Mouse (Mus musculus) C2C12 (cell line): ENCODE data around the gene Fcgrt. TPM values are rescaled to one million over a fixed set of nuclear protein-coding genes. Genes with fewer than 3 reads are reported as not detected.
A peak's percentile ranks its signal among the peaks of the same experiment; 100 is the strongest.

Experiments
- H3K27me3 ChIP-seq: one replicate; pipeline ENCODE4 v1.6.1; 2011; ENCODE audit not compliant: control insufficient read depth, insufficient read depth, insufficient read length
- H3K36me3 ChIP-seq: one replicate; pipeline ENCODE4 v1.6.1; 2011; ENCODE audit not compliant: control insufficient read depth, insufficient read depth
- H3K4me3 ChIP-seq: one replicate; pipeline ENCODE4 v1.5.1; 2011; ENCODE audit warnings: mild to moderate bottlenecking, control low read depth; ENCODE audit not compliant: poor library complexity, insufficient read depth, severe bottlenecking
- H3K79me2 ChIP-seq: one replicate; pipeline ENCODE4 v1.6.1; 2011; ENCODE audit not compliant: control insufficient read depth, insufficient read depth
- H3K79me3 ChIP-seq: one replicate; pipeline ENCODE4 v1.6.1; 2011; ENCODE audit warnings: low read depth, control low read depth
- H3ac ChIP-seq: one replicate; pipeline ENCODE3; 2011; ENCODE audit warnings: low read depth; ENCODE audit not compliant: control insufficient read depth, insufficient read length
- CEBPB ChIP-seq: IDR thresholded peaks from one replicate; pipeline ENCODE4 v1.6.1; 2011; ENCODE audit warnings: low read depth, mild to moderate bottlenecking, control low read depth, moderate library complexity
- CTCF ChIP-seq: IDR thresholded peaks from one replicate; pipeline ENCODE4 v1.5.1; 2011; ENCODE audit not compliant: control insufficient read depth, insufficient read depth, insufficient read length
- FOSL1 ChIP-seq: IDR thresholded peaks from one replicate; pipeline ENCODE4 v1.8.0; 2011; ENCODE audit warnings: mild to moderate bottlenecking, low read length; ENCODE audit not compliant: poor library complexity, insufficient read depth, severe bottlenecking
- MAX ChIP-seq: IDR thresholded peaks from one replicate; pipeline ENCODE4 v1.6.1; 2011; ENCODE audit warnings: mild to moderate bottlenecking, control low read depth
- MYOD1 ChIP-seq: IDR thresholded peaks from one replicate; pipeline ENCODE4 v1.6.1; 2011; ENCODE audit warnings: low read depth; ENCODE audit not compliant: control insufficient read depth, insufficient read length
- MYOG ChIP-seq: IDR thresholded peaks from one replicate; pipeline ENCODE4 v1.6.1; 2011; ENCODE audit not compliant: control insufficient read depth, insufficient read length; ENCODE audit errors: extremely low read depth
- USF1 ChIP-seq: IDR thresholded peaks from one replicate; pipeline ENCODE4 v1.6.1; 2011; ENCODE audit warnings: low read depth, mild to moderate bottlenecking, control low read depth, moderate library complexity
- polyA plus RNA-seq: library from polyadenylated mRNA; unstranded; fragments of >200 nt; fragmentation: generic; extraction: Trizol; gene quantifications from one replicate; pipeline ENCODE4 v1.2.1, GENCODE M21; 2012; ENCODE audit warnings: missing spikeins

The Fcgrt gene
- polyA plus RNA-seq, 1 experiment = 30.7 TPM

GRCm38 (mm10) chr7:45090251-45090977 is 13.2 kb downstream of the Fcgrt start:
- TF ChIP-seq MYOG = no peak
- TF ChIP-seq MAX = no peak
- TF ChIP-seq CTCF = no peak
- TF ChIP-seq USF1 = no peak
- TF ChIP-seq FOSL1 = no peak
- TF ChIP-seq CEBPB = no peak
- no peak for TF ChIP-seq MYOD1
- no peak overlapping the region for H3K4me3 ChIP-seq

GRCm38 (mm10) chr7:45088597-45088996 is 15.1 kb downstream of the Fcgrt start:
- no peak for TF ChIP-seq CTCF
- no peak for TF ChIP-seq MYOG
- TF ChIP-seq FOSL1 = no peak
- TF ChIP-seq USF1 = no peak
- TF ChIP-seq MAX = no peak
- no peak for TF ChIP-seq CEBPB
- TF ChIP-seq MYOD1 = no peak
- Histone ChIP-seq H3K27me3 (no peaks in the 10 kb centered on the region), H3K79me2 (no peaks in the 10 kb centered on the region), H3K79me3 (no peaks in the 10 kb centered on the region), H3K36me3 (no peaks in the 10 kb centered on the region), H3K4me3 (no peak overlapping the region), H3ac (no peak overlapping the region)

More at GRCm38 (mm10) chr7:45090251-45090977, 13.2 kb downstream of the Fcgrt start:
- no peaks in the 10 kb centered on the region for H3K27me3 ChIP-seq
- H3K79me2 ChIP-seq = no peaks in the 10 kb centered on the region
- no peaks in the 10 kb centered on the region for H3K79me3 ChIP-seq
- H3K36me3 ChIP-seq = no peaks in the 10 kb centered on the region
- no peak overlapping the region for H3ac ChIP-seq

GRCm38 (mm10) chr7:45086084-45086483 is 17.6 kb downstream of the Fcgrt start:
- Histone ChIP-seq H3ac (no peak overlapping the region), H3K79me3 (no peaks in the 10 kb centered on the region), H3K79me2 (no peaks in the 10 kb centered on the region), H3K27me3 (no peaks in the 10 kb centered on the region), H3K36me3 (no peaks in the 10 kb centered on the region), H3K4me3 (no peak overlapping the region)
- TF ChIP-seq FOSL1 = no peak
- TF ChIP-seq MAX = no peak
- TF ChIP-seq CEBPB = no peak

- no peaks in the 10 kb centered on the region for H3K36me3 ChIP-seq
- no peak for TF ChIP-seq CEBPB
- no peak for TF ChIP-seq USF1
- TF ChIP-seq MYOD1 = no peak
- TF ChIP-seq MAX = no peak
- TF ChIP-seq CTCF = no peak
- TF ChIP-seq FOSL1 = no peak
- no peak for TF ChIP-seq MYOG
These were observed 20.3 kb downstream of the Fcgrt start for GRCm38 (mm10) chr7:45083300-45083890.

GRCm38 (mm10) chr7:45082401-45083299 is 21.0 kb downstream of the Fcgrt start:
- H3K36me3 ChIP-seq = peaks cover 2% of the 10 kb centered on the region
- no peaks in the 10 kb centered on the region for H3K27me3 ChIP-seq
- TF ChIP-seq MYOD1 (peak; percentile 36), USF1 (peak; percentile 14), MAX (no peak), CTCF (peak; percentile 7)
- H3K79me2 ChIP-seq = no peaks in the 10 kb centered on the region
- H3K4me3 ChIP-seq = no peak overlapping the region
- H3ac ChIP-seq = no peak overlapping the region
- H3K79me3 ChIP-seq = no peaks in the 10 kb centered on the region

More at GRCm38 (mm10) chr7:45083300-45083890, 20.3 kb downstream of the Fcgrt start:
- Histone ChIP-seq H3K79me3 (no peaks in the 10 kb centered on the region), H3K4me3 (no peak overlapping the region), H3K27me3 (no peaks in the 10 kb centered on the region), H3ac (no peak overlapping the region), H3K79me2 (no peaks in the 10 kb centered on the region)
